Mouse (Mus musculus) erythroblast, embryonic 14.5 days (primary cell): ENCODE results near the gene Fam241b. TPM values are rescaled to one million over a fixed set of nuclear protein-coding genes. Genes with fewer than 3 reads are reported as not detected.

ENCODE experiments used
- H3K27me3 ChIP-seq: 2 replicates; pipeline ENCODE4 v1.6.1; 2012; ENCODE audit warnings: inconsistent platforms; ENCODE audit not compliant: control insufficient read depth
- H3K36me3 ChIP-seq: 2 replicates; pipeline ENCODE4 v1.6.1; 2012; ENCODE audit warnings: mild to moderate bottlenecking, inconsistent platforms; ENCODE audit not compliant: control insufficient read depth
- H3K4me1 ChIP-seq: 2 replicates; pipeline ENCODE4 v1.6.1; 2012; ENCODE audit warnings: inconsistent platforms; ENCODE audit not compliant: control insufficient read depth
- H3K4me3 ChIP-seq: replicated peaks from 2 replicates; pipeline ENCODE3; 2012; ENCODE audit warnings: moderate library complexity, mild to moderate bottlenecking, inconsistent platforms
- H3K9me3 ChIP-seq: 2 replicates; pipeline ENCODE4 v1.6.1; 2012; ENCODE audit warnings: low read length, inconsistent platforms, mixed read lengths; ENCODE audit not compliant: control insufficient read depth
- GATA1 ChIP-seq: IDR thresholded peaks from 2 replicates; pipeline ENCODE4 v1.6.1; 2012; ENCODE audit warnings: low read length, inconsistent platforms, mixed read lengths
- TAL1 ChIP-seq: IDR thresholded peaks from 3 replicates; pipeline ENCODE4 v1.6.1; 2012; ENCODE audit warnings: low read length, inconsistent platforms, mixed read lengths
- polyA plus RNA-seq: library from polyadenylated mRNA; stranded (reverse); fragments of >175 nt; gene quantifications from 2 replicates; pipeline ENCODE4 v1.2.3, GENCODE M21; 2012

Gene Fam241b
- polyA plus RNA-seq, 1 experiment = 0.02 TPM

DNA sequence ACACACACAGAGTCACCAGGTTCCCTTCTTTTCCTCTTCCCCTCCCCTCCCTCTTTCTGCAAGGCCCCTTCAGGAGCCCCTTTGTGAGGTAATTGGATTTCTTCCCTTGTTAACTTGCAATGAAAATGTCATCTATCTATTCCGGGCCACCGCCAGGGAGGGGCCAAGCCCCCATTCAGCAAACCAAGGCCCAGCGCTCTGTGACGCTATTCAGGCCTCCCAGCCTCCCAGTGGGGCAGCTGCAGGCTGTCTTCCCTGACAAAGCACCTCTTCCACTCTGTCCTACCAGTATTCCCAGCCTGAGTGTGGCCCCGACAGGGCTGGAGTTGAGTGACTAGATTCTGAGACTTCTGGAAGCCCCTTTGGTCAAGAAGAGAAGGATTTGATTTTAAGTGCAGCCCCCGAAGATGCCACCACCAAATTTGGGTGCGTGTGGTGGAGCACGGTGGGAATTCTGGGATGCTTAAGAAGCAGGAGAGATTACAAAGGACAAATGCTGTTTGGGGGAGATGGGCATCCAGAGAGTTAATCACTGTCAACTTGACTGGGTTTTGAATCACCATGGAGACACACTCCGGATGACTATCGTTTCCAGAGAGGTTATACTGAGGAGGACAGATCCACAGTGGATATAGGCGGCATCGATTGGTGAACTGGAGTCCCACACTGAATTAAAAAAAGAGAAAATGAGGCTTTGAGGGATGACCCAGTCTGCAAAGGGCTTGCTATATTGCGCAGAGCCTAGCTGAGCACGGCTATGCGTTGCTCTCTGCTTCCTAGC is 31.0 kb upstream of the Fam241b start:
- no peaks in the 10 kb centered on the region for H3K4me1 ChIP-seq
- no peaks in the 10 kb centered on the region for H3K27me3 ChIP-seq
- TF ChIP-seq GATA1 (no peak), TAL1 (no peak)
- peaks cover 4% of the 10 kb centered on the region for H3K9me3 ChIP-seq
- H3K4me3 ChIP-seq = no peak overlapping the region
- no peaks in the 10 kb centered on the region for H3K36me3 ChIP-seq

DNA sequence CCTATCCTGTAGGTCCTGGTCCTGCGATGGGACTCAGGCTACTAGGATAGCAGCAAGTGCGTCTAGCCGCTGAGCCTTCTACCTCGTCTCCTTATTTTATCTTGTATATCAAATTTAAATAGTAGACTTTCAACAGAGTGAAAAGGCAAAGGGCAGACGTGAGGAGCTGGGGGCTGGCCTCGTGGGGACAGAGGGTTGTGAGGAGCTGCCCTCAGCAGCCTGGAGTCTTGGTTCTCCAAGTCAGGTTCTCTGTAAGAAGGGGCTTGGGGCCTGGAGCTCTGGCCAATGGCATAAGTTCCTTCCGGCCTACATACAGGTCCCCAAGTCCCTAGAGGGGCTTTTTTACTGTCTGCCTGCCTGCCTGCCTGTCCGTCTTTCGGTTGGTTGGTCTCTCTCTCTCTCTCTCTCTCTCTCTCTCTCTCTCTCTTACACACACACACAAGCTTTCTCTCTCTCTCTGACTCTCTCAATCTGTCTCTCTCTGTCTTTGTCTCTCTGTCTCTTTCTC is 30.3 kb upstream of the Fam241b start:
- Histone ChIP-seq H3K4me1 (no peaks in the 10 kb centered on the region), H3K9me3 (peaks cover 4% of the 10 kb centered on the region), H3K4me3 (no peak overlapping the region), H3K36me3 (no peaks in the 10 kb centered on the region), H3K27me3 (no peaks in the 10 kb centered on the region)
- no peak for TF ChIP-seq GATA1
- no peak for TF ChIP-seq TAL1

DNA sequence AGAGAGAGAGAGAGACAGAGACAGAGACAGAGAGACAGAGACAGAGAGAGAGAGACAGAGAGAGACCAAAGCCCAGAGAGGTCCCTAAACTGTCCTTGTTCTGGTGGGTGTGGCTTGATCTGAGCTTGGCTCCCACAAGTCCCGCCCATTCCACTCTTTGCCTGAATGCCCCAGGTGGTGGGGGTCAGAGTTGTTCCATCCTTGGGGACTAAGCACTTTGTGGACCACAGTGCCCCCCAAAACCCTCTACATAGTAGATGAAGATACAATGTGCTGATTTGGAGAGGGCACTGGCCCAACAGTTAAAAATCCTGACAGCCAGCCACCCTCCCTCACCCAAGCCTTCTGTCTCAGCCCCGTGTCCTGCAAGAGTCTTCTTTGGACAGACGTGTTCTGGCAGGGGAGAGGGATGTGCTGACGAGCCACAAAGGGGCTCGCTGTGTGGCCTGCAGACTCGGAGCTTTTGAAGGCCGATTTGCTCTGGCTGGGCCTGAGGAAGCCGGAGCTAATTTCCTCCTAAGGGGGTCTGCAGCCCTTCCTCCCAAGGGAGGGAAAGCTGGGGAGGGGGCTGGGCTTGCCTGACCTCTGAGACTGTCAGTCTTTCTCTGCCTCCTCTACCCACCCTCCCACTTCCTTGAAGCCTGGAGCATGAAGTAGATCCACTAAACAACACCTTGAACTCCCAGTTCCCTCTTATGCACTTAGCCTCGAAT is 29.3 kb upstream of the Fam241b start:
- Histone ChIP-seq H3K4me3 (no peak overlapping the region), H3K27me3 (no peaks in the 10 kb centered on the region), H3K4me1 (no peaks in the 10 kb centered on the region), H3K9me3 (peaks cover under 1% of the 10 kb centered on the region; the same call in 1 of the 2 replicates), H3K36me3 (no peaks in the 10 kb centered on the region)
- TF ChIP-seq GATA1 (no peak), TAL1 (no peak)

DNA sequence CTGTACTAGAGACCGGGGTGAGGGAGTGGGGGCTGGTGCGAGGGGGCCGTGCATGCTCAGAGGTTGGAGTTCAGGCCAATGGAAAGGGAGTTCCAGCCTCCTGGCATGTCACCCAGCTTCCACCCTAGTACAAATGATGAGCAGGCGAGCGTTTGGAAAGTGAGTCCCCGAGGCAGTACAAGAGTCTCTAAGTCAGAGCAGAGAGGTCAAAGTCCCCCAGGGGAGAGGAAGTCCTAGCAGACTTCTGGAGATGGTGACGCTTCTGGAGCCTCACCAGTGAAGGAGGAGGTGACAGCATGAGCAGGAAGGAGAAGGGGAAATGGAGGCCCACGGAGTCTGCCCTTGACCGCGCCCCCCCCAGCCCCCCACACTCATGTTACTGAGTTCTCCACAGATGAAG is 18.7 kb upstream of the Fam241b start:
- Histone ChIP-seq H3K9me3 (peaks cover 4% of the 10 kb centered on the region; the same call in 1 of the 2 replicates), H3K27me3 (0 out of 2 replicates have a peak, but pooled peaks cover 2% of the 10 kb centered on the region), H3K4me3 (no peak overlapping the region), H3K4me1 (no peaks in the 10 kb centered on the region), H3K36me3 (no peaks in the 10 kb centered on the region)
- TF ChIP-seq GATA1 = no peak
- TF ChIP-seq TAL1 = no peak

DNA sequence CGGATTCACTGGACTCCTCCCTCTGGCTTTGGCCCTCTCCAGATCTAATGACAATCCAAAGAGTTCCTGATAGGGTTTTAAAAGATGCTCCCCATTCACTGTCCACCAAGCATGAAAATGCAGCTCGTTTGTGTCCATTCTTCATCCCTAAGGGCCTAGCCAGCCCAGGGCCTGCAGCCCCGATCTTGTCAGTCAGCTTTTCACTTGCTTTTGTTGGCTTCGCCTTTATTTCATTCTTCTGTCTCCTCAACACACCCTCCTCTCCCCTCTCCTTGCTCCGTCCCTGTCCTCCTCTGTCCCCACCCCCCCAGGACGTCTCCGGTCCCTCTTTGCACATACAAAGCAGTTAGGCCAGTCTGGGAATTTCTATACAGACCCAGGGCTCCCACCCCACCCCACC is 6.2 kb upstream of the Fam241b start:
- H3K9me3 ChIP-seq = no peaks in the 10 kb centered on the region
- H3K4me1 ChIP-seq = no peaks in the 10 kb centered on the region
- no peak overlapping the region for H3K4me3 ChIP-seq
- H3K36me3 ChIP-seq = no peaks in the 10 kb centered on the region
- no peaks in the 10 kb centered on the region for H3K27me3 ChIP-seq
- TF ChIP-seq GATA1 (no peak), TAL1 (no peak)

DNA sequence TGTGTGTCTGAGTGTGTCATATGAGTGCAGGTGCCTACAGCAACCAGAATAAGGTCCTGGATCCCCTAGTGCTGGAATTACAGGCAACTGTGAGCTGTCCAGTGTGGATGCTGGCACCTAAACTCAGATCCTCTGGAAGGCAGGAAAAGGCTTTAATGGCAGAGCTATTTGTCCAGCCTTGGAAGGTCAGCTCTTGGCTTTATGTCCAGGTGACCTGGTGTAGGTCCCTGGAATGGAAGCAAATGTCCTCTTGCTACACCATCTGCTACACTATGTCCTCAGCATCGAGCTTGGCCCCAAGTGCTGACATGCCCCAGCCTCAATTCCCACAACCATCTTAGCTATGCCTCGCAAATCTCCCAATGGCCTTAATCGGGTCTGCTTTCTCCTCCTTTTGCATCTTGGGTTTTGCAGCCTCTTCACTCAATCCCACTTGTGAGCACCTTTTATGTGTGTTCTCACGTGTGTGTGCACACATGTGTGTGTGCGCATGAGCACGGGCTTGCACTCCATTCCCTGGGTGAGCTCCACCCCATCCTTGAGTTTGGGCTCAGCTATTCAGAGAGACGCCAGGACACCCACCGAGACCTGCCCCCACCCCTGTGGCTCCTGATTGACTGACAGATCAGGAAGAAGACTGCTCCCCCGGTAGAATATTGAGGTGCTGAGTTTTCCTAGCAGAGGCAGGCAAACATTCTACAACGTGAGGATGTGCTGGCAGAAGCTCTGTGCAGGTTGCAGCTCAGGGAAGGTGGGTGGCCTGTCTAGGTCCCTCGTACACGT is 3.9 kb upstream of the Fam241b start:
- Histone ChIP-seq H3K36me3 (no peaks in the 10 kb centered on the region), H3K27me3 (no peaks in the 10 kb centered on the region), H3K4me3 (no peak overlapping the region), H3K4me1 (no peaks in the 10 kb centered on the region), H3K9me3 (no peaks in the 10 kb centered on the region)
- TF ChIP-seq TAL1 (no peak), GATA1 (no peak)

DNA sequence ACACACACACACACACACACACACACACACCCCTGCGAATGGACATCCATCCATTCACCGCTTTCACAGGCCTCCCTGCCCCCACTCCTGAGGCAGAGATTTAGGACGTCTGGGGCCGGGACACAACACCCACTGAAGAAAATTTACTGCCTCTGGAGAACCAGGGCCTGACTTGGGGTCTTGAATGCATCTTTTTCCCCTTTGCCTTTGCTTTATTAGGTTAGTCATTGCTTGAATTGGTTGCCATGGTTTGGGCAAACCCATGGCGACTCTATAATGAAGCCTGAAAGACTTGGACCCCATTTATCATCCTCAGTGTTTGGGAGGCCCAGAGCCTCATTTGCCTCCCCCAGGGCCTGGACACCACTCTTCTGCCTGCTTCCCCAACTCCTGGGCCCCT is 2.2 kb upstream of the Fam241b start:
- Histone ChIP-seq H3K36me3 (no peaks in the 10 kb centered on the region), H3K27me3 (no peaks in the 10 kb centered on the region), H3K4me3 (no peak overlapping the region), H3K4me1 (no peaks in the 10 kb centered on the region), H3K9me3 (no peaks in the 10 kb centered on the region)
- TF ChIP-seq GATA1 (no peak), TAL1 (no peak)

DNA sequence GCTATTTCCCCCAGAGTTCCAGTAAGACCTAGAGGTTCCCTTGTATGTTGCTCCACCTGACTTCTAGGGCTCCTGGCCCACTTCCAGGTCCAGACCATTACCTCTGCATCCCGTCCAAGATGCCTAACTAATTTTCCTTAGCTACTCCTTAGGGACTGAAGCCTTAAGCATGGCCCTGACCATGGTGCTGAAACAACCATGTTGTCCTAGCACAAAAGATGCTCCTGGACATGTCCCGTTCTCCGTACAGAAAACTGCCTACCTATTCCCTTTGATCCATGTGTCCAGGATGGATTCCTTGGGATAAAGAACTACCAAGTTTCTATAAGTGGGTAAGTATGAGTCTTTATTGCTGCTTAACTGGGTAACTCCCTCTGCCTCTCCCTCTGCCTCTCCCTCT is 5.7 kb downstream of the Fam241b start:
- H3K36me3 ChIP-seq = no peaks in the 10 kb centered on the region
- peaks cover 27% of the 10 kb centered on the region for H3K27me3 ChIP-seq
- H3K9me3 ChIP-seq = no peaks in the 10 kb centered on the region
- H3K4me3 ChIP-seq = no peak overlapping the region
- TF ChIP-seq GATA1 = no peak
- no peak for TF ChIP-seq TAL1
- no peaks in the 10 kb centered on the region for H3K4me1 ChIP-seq

DNA sequence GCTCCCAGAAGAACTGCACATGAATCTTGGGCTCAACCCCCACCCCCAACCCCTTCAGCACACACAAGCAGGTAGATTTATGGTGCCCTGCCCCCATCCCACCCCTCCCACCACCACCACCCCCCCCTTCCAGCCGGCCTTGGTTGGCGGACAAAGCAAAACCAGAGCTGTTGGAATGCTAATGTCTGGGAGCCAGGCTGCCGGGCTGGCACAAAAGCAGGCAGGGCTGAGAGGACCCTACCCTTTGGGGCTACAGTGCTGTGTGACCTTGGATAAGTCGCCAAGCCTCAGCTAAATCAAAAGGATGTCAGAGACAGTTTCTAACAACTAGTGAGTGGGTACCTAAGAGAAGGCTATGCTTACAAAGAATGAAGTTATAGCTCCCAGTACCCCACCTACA is 6.6 kb downstream of the Fam241b start:
- Histone ChIP-seq H3K9me3 (no peaks in the 10 kb centered on the region), H3K27me3 (peaks cover 36% of the 10 kb centered on the region), H3K4me1 (no peaks in the 10 kb centered on the region), H3K36me3 (no peaks in the 10 kb centered on the region), H3K4me3 (no peak overlapping the region)
- no peak for TF ChIP-seq TAL1
- no peak for TF ChIP-seq GATA1
